Mouse (Mus musculus) CH12.LX (cell line): ENCODE data around the gene Acaa1a.

ENCODE experiments used
- CTCF ChIP-seq, 2 experiments: IDR thresholded peaks in 1 of 2; conservative IDR thresholded peaks in 1 of 2; 2 replicates each; pipeline ENCODE4 v1.5.1; 2011 to 2012; ENCODE audit warnings: low read depth in 2 of 2, low read length in 2 of 2, improper control_type of control experiment in 1 of 2, inconsistent platforms in 1 of 2, mild to moderate bottlenecking in 1 of 2, moderate library complexity in 1 of 2
- ELF1 ChIP-seq: IDR thresholded peaks from 2 replicates; pipeline ENCODE4 v1.6.1; 2014; ENCODE audit warnings: low read depth, mild to moderate bottlenecking, inconsistent platforms, low read length, improper control_type of control experiment
- EP300 ChIP-seq: IDR thresholded peaks from 2 replicates; pipeline ENCODE4 v1.6.1; 2011; ENCODE audit warnings: low read length, improper control_type of control experiment
- MAFK ChIP-seq: IDR thresholded peaks from 2 replicates; pipeline ENCODE4 v1.6.1; 2011; ENCODE audit warnings: low read length, improper control_type of control experiment; ENCODE audit not compliant: insufficient replicate concordance
- MAX ChIP-seq: IDR thresholded peaks from 2 replicates; pipeline ENCODE4 v1.6.1; 2011; ENCODE audit warnings: low read length, improper control_type of control experiment
- MYC ChIP-seq: IDR thresholded peaks from 2 replicates; pipeline ENCODE4 v1.6.1; 2011; ENCODE audit warnings: low read depth, mild to moderate bottlenecking, improper control_type of control experiment, low read length
- POLR2A ChIP-seq: IDR thresholded peaks from 2 replicates; pipeline ENCODE4 v1.6.1; 2011; ENCODE audit warnings: low read depth, mild to moderate bottlenecking, improper control_type of control experiment, low read length
- POLR2AphosphoS2 ChIP-seq: IDR thresholded peaks from 2 replicates; pipeline ENCODE4 v1.6.1; 2011; ENCODE audit warnings: low read depth, low read length, improper control_type of control experiment
- TBP ChIP-seq: conservative IDR thresholded peaks from 2 replicates; pipeline ENCODE4 v1.6.1; 2011; ENCODE audit warnings: low read depth, low read length, improper control_type of control experiment
- ZC3H11A ChIP-seq: IDR thresholded peaks from 2 replicates; pipeline ENCODE4 v1.6.1; 2012; ENCODE audit warnings: low read depth, mild to moderate bottlenecking, inconsistent platforms, low read length, improper control_type of control experiment
- ZMIZ1 ChIP-seq: IDR thresholded peaks from 2 replicates; pipeline ENCODE4 v1.6.1; 2012; ENCODE audit warnings: low read depth, mild to moderate bottlenecking, inconsistent platforms, low read length, improper control_type of control experiment

DNA sequence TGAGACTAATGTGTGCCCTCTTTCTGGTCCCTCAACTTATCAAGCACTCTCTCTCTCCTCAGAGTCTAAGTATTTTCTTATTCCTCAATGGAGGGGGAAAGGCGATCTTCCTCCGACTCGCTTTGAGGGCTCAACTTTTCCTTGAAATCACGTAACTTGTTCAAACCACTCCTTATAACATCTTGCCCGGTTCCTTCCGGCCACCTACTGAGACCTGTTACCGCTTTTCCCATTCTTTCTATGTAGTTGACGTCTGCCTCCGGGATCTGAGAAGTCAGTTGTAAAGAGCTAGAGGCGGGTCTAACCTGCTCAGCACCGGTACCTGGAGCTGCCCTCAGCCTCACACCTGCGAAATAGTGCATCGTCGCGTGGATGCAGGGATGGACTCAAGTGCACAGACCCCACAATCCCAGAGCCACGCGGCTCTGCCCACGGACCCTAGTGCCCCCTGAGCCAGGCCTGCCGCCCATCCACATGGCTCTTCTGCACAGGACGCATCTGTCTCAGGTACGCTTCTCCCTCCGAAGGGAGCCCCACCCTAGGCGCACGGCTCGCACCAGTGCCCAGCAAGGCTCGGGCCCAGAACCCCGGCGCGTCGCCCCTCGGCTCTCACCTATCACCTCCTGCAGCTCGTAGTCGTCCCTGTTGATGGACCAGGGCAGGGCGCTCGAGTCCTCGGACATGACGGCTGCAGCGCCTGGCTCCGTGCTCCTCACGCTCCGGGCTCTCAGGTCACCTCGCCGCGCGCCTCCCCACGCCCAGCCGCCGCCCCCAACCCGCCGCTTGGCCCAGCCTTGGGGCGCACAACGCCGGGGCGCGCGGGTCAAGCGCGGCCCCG, 17.9 kb upstream of the Acaa1a start:
- TF ChIP-seq CTCF (conservative IDR thresholded peaks at IDR 0.05 in 1 of 2, IDR thresholded peaks at IDR 0.05 in 1 of 2; ENCODE audit: low read depth in 2 of 2, low read length in 2 of 2) (no peak), MYC (no peak), EP300 (no peak), ELF1 (no peak), POLR2AphosphoS2 (no peak), MAFK (no peak), POLR2A (no peak), TBP (no peak), ZMIZ1 (no peak), ZC3H11A (no peak), MAX (0 out of 2 replicates have a peak, but pooled peaks have one; percentile 34)
